Mouse (Mus musculus): ENCODE results near the gene Vps37c.
A peak's percentile ranks its signal among the peaks of the same experiment; 100 is the strongest.

Gene Vps37c

DNA sequence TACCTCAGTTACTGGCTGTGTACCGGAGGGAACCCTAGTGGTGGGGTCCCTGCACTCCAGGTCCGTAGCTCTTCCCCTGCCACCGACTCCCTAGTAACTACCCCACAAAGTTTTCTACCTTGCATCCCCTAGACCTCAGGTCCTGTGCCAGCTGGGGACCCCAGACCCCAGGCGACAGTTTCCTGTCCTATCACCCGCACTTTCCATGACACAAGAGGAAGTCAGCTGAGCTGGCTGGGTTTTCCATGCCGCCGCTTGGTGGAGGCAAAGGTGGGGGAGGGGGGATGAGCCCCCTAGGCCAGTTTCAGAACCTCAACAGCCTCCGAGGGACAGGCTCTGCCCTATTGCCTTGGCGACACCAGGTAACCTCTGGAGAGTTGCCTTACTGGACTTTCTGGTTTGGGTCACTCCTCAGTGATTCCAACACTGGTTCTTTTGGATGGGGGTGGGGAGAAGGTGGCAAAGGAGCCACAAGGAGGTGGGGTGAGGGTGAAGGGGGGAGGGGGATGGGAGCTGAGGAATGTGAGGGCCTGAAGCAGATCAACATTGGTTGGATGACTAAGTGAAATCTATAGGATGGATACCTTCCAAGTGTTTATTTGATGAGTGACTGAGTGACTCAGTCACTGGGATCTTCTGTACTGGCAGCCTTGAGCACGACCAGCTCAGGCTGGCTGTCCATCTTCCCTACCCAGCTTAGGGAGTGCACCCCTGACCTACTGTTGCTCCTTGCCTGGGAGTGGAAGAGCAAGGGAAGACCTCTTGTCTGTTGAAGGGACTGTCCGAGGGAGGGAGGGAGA is 52.3 kb downstream of the Vps37c start:
- peak; percentile 89 for DNase-seq (ENCODE audit: low read depth)

DNA sequence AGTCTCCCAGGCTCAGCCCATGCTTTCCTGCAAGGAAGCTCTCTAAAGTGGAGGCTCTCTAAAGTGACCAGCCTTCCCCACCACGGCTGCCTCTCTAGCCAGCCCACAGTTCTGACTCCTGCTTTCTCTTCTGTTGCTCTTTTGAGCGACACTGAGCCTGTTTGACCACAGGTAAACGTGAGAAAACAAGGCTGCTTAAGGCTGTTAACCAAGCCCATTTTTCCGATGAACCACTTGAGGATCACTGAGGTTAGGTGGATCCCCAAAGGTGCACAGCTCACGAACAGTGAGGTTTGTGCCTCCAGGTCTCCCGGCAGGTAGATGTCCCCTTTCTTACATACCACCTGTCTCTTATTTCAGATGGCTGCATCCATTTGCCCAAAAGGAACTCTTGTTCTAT is 53.6 kb downstream of the Vps37c start:
- peak; percentile 56 for DNase-seq (ENCODE audit: low read depth)

GRCm38 (mm10) chr19:10742565-10742964 is 54.0 kb downstream of the Vps37c start:
- DNase-seq (ENCODE audit: low read depth), result peak; percentile 38

DNA sequence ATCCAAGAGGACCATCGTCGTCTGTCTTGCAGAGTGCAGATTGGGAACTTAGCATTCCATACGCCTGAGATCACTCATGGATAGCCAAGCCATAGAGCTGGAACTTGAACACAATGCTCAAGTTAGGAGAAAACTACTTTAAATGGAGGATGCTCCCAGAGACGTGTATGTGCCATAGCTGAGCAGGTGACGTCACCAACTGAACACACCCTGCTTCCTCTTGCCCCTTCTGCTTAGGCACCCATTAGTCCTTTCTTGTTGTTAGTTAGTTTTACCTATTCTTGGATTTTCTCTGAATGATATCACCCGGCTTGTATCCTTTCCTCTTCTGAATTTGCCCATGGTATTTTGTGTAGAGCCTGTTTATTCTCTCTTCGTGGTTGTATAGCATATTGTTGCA is 58.6 kb downstream of the Vps37c start:
- no peak for DNase-seq (ENCODE audit: low read depth)

- DNase-seq (ENCODE audit: low read depth), result peak; percentile 82
These were observed 59.2 kb downstream of the Vps37c start for GRCm38 (mm10) chr19:10747718-10748117.

DNA sequence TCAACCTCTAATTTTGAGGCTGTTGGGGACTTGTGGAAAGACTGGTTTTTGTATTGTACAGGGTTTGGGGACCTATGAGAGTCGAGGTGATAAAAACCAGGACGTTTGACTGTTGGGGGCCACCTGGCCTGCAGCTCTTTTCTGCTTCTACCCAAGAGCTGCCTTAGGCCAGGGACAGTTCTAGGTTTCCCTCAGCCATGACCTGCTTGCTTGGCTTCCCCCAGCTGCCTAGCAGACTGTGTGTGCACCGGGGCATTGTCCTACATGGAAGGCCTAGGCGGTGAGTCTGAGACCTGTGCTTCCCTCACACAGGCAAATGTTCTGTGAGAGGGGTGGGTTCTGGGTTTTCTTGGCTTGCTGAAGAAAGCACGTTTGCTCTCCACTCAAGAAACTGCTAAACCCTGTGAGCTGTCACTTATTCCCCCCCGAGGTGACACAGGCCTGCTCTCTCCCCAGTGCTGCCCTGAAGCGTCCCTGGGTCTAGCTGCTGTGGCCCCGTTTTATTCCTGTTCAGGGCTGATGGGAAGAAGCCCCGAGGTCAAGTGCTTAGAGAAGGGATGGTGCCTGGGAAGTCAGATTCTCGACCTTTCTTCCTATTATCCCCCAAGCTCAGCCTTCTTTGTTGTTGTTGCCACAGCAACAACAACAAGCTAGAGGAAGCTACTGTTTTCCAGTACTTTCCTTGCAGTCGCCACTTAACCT is 60.0 kb downstream of the Vps37c start:
- peak; percentile 48 for DNase-seq (ENCODE audit: low read depth)

DNA sequence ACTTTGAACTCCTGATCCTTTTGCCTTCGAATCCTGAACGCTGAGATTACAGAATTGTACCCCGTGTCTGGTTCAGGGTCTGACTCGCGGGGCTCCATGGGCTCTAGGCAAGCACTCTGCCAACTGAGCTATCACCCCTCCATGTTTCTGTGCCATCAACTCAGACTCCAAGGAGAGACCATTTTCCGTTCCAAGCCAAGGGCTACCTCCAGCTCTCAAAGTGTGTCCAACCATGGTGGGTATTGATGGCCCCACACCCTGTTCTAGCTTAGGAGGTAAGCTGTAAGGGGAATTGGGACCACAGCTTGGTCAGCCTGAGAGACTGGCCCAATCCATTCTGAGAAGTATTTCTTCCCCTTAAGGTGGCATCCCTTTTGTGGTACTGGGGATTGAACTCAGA is 60.8 kb downstream of the Vps37c start:
- DNase-seq (ENCODE audit: low read depth), result no peak

- DNase-seq (ENCODE audit: low read depth), result peak; percentile 45
These were observed 61.6 kb downstream of the Vps37c start for GRCm38 (mm10) chr19:10750161-10750560.

GRCm38 (mm10) chr19:10751607-10752006 is 63.1 kb downstream of the Vps37c start:
- peak; percentile 83 for DNase-seq (ENCODE audit: low read depth)

DNA sequence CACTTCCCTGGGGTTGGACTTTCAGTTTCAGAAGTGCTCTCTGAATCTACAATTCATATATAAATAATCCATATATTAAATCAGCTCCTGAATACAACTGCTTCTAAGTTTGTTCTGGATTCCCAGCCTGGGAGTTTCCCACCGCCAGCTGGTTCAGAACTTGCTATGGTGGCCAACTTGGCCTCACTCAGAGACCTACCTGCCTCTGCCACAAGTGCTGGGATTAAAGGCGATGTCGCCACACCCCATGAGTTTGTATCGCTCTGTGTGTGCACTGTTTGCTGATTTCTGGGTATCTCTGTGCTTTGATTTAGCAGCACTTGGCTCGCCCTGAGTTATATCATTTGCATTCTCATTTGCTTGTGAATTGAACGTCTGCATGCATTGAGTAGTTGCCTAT is 63.6 kb downstream of the Vps37c start:
- DNase-seq (ENCODE audit: low read depth), result peak; percentile 49

DNA sequence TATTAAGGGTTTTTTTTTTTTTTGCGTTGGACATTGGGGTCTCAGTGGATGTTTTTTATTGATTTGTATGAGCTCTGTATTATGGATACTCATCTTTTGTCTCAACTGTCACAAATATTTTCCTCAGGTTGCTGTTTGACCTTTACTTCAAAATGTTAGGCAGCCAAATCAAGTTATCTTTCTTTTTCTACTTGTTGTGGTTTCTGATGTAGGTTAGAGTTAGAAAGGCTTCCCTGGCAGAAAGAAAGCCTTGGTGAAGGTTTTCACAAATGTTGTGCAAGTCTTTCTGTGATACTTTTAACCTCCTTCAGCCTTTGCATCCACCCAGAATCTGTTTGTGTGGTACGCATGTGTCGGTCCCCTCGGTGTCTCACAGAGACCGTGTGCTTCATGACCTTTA is 64.1 kb downstream of the Vps37c start:
- peak; percentile 60 for DNase-seq (ENCODE audit: low read depth)

GRCm38 (mm10) chr19:10757125-10757524 is 68.6 kb downstream of the Vps37c start:
- DNase-seq (ENCODE audit: low read depth), result peak; percentile 49

GRCm38 (mm10) chr19:10757526-10757925 is 69.0 kb downstream of the Vps37c start:
- no peak for DNase-seq (ENCODE audit: low read depth)

DNA sequence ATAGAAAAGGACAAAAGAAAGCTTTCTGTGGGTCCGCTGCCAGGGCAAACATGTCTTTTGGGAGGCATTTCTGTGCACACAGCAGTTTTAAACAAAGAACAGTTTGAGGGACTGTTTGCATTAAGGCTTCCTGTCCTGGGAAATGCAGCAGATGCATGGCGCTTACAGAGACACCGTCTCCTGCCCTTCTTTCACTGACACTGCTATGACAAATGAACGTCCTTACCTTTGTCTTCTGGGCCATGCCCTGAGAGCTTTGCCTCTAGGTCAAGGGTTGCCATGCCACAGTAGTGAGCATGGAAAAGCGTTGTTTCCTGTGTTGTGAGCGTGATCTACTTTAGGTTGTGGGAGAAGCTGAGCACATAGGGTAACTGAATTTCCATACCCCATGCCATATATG is 70.2 kb downstream of the Vps37c start:
- peak; percentile 41 for DNase-seq (ENCODE audit: low read depth)

GRCm38 (mm10) chr19:10759525-10759924 is 71.0 kb downstream of the Vps37c start:
- DNase-seq (ENCODE audit: low read depth), result no peak

GRCm38 (mm10) chr19:10759983-10760831 is 71.7 kb downstream of the Vps37c start:
- DNase-seq (ENCODE audit: low read depth), result peak; percentile 57

DNA sequence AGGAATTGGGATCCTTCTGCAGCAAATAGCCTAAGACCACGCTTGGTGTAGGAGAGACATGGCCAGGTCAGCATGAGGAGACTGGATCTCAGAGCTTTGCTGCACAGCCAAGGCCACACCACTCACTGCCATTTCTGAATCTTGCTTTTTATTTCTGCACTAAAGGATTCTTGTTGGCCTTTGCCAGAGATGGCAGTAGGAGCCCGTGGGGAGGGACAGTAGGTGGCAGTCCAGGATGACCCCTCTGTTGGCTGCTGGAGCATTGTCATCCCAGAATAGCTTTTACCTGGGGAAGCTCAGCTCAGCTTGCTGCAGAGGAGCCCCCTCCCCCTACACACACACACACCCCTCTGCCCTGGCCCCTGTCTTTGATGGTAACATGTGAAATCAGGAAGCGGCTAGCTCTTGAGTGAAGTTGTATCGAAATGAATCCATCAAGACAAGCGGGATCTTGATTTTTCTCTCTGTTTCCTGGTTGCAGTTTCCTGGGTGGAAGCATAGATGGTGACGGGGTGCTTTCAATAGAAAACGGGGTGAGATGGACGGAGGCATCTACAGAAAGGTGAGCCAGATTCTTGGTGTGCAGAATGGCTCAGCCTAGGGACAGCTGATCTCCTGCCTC is 73.4 kb downstream of the Vps37c start:
- DNase-seq (ENCODE audit: low read depth), result peak; percentile 61

DNA sequence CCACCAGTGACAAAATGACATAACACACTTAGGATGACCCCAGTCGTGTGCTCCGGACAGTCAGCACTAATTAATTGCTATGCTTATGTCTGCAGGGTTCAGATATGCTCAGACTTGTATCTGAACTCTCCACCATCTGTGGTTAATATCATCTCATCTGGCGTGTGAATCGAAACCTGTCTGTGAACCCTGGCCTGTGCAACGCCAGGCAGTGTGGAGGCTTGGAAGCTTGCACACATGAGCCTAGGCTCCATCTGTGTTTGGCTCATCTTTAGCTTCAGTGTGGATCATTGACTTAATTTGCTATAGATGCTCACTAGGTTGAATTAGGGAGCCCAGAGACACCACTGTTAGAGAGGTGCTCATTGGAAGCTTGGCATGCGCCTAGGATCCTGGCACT is 73.9 kb downstream of the Vps37c start:
- no peak for DNase-seq (ENCODE audit: low read depth)

- peak; percentile 84 for DNase-seq (ENCODE audit: low read depth)
These were observed 75.0 kb downstream of the Vps37c start for GRCm38 (mm10) chr19:10763381-10764031.

Data from naive thymus-derived CD4-positive, alpha-beta T cell, adult 2 months (primary cell).